Mouse (Mus musculus): Measurements from ENCODE around the gene Shisa9. TPM values are rescaled to one million over a fixed set of nuclear protein-coding genes. Genes with fewer than 3 reads are reported as not detected.

The Shisa9 gene
- polyA plus RNA-seq, 1 experiment from 2014 or later: 1.0 TPM

DNA sequence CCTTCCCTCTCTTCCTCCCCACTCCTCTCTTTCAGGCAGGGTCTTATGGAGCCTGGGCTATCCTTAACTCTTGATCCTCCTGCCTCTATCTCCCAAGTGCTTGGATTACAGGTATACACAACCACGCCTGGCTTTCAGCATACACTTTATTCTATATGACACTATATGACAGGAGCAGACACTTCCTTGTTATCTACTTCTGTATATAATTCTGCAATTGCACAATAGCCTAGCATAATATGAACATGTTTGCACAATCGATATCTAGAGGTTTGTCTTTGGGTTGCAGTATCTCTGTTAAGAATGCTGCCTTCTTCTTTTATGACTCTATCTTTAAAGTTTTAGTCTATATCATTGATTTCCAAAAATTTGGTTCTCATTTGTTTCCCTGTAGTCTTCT is 230.1 kb downstream of the Shisa9 start:
- Histone ChIP-seq H3K4me2 (replicated peaks; ENCODE audit: low read depth, low read length) (no peak overlapping the region), H3K9me3 (ENCODE audit: control insufficient read depth, low read length) (no peaks in the 10 kb centered on the region), H3K9ac (ENCODE audit: low read depth, low read length) (no peak overlapping the region), H3K4me3 (ENCODE audit: low read length) (no peak overlapping the region), H3K4me1 (ENCODE audit: control insufficient read depth, insufficient read depth, low read length) (no peaks in the 10 kb centered on the region), H3K36me3 (ENCODE audit: control insufficient read depth, insufficient read depth, low read length) (no peaks in the 10 kb centered on the region), H3K27ac (ENCODE audit: low read depth, low read length) (no peak overlapping the region), H3K27me3 (ENCODE audit: control insufficient read depth, insufficient read depth, low read length) (no peaks in the 10 kb centered on the region)
- WGBS: 85% methylated on average over 2 of the region's 2 CpGs
- no peak for ATAC-seq (ENCODE audit: low FRiP score, low TSS enrichment)

DNA sequence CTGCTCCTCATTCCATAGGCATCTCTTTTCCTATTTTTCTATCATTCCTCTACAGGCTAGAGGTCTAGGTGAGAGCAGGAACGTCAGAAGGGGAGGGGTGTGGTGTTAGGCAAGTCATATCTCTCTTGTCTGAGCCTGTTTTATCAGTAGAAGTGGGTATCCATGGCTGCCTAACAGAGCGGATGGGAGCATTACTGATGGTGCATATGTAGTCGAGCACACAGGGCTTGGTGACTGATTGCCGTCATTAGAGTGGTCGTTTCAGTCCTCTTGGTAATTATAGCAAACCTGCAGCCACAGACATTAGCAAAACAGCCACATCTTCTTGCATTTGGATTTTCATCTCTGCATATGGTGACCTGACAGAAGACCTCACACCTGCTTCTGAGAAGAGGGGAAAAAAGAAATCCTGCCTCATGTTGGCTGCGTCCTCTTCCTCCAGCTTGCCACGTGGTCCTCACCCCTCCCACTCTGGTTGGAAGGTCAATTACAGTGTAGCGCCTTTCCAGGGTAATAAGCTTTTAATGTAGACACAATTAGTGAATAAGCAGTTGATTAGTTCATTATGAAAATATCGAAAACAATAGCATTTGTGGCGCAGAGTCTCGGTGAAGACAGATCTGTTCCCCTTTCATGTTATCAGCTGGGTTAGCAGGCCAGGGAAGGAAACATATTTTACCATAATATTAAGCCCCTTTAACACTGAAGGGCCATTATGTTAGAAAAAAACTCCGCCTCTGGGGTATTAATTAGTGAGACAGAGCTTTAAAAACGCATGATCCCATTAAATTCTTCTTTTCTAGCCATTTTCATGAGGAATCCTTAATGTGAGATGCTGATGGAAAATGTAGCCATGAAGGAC is 233.6 kb downstream of the Shisa9 start:
- H3K36me3 ChIP-seq (ENCODE audit: control insufficient read depth, insufficient read depth, low read length): no peaks in the 10 kb centered on the region
- WGBS: 68% methylated on average over 13 of the region's 13 CpGs

DNA sequence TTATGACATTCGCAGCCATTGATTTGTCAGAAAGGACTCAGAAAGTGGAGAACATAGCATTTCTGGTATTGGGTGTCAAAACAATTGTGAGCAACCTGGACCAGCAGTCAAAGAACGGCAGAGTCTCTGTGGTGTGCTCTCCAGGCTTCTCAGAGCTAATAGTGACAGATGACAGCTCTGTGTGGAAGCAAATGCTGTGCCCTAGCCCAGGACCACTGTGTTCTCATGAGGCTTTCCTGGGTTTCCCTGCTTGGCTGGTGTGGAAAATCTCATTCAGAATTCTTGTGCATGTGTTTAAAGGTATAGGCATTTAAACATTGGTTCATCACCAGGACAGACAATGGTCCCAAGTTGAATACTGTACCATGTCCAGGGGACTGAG is 234.2 kb downstream of the Shisa9 start:
- Histone ChIP-seq H3K9me3 (ENCODE audit: control insufficient read depth, low read length) (no peaks in the 10 kb centered on the region), H3K9ac (ENCODE audit: low read depth, low read length) (no peak overlapping the region), H3K27ac (ENCODE audit: low read depth, low read length) (no peak overlapping the region), H3K4me3 (ENCODE audit: low read length) (no peak overlapping the region), H3K36me3 (ENCODE audit: control insufficient read depth, insufficient read depth, low read length) (no peaks in the 10 kb centered on the region), H3K4me2 (replicated peaks; ENCODE audit: low read depth, low read length) (no peak overlapping the region), H3K27me3 (ENCODE audit: control insufficient read depth, insufficient read depth, low read length) (no peaks in the 10 kb centered on the region), H3K4me1 (ENCODE audit: control insufficient read depth, insufficient read depth, low read length) (no peaks in the 10 kb centered on the region)
- 73% methylated on average over 2 of the region's 2 CpGs for WGBS
- no peak for ATAC-seq (ENCODE audit: low FRiP score, low TSS enrichment)

More for the DNA sequence above, 233.6 kb downstream of the Shisa9 start:
- no peaks in the 10 kb centered on the region for H3K27me3 ChIP-seq (ENCODE audit: control insufficient read depth, insufficient read depth, low read length)
- H3K9ac ChIP-seq (ENCODE audit: low read depth, low read length): no peak overlapping the region
- H3K9me3 ChIP-seq (ENCODE audit: control insufficient read depth, low read length): no peaks in the 10 kb centered on the region
- H3K4me1 ChIP-seq (ENCODE audit: control insufficient read depth, insufficient read depth, low read length): no peaks in the 10 kb centered on the region
- no peak overlapping the region for H3K27ac ChIP-seq (ENCODE audit: low read depth, low read length)
- no peak overlapping the region for H3K4me3 ChIP-seq (ENCODE audit: low read length)
- H3K4me2 ChIP-seq (replicated peaks; ENCODE audit: low read depth, low read length): no peak overlapping the region
- no peak for ATAC-seq (ENCODE audit: low FRiP score, low TSS enrichment)

DNA sequence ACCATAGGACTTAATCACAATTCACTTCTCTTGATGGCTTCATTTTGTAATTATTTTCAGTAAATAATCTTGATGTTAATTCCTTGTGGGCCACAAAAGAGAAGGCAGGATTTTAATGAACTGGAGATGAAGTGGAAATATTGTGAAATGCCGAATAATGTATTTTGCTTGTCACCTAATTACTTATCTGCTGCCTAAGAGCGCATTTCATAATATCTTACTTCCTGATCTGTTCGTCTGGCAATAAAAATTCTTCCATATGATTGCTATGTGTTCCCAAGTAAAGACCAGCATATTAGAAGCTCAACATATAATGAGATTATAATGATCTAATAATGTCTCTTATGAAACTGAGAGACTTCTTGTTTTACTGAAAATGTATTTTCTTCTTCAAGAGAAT is 235.9 kb downstream of the Shisa9 start:
- H3K9me3 ChIP-seq (ENCODE audit: control insufficient read depth, low read length): no peaks in the 10 kb centered on the region
- no peak for ATAC-seq (ENCODE audit: low FRiP score, low TSS enrichment)
- H3K36me3 ChIP-seq (ENCODE audit: control insufficient read depth, insufficient read depth, low read length): no peaks in the 10 kb centered on the region
- H3K27me3 ChIP-seq (ENCODE audit: control insufficient read depth, insufficient read depth, low read length): no peaks in the 10 kb centered on the region
- no peak overlapping the region for H3K27ac ChIP-seq (ENCODE audit: low read depth, low read length)
- H3K9ac ChIP-seq (ENCODE audit: low read depth, low read length): no peak overlapping the region
- WGBS: 74% methylated on average over 3 of the region's 3 CpGs
- no peak overlapping the region for H3K4me3 ChIP-seq (ENCODE audit: low read length)
- H3K4me1 ChIP-seq (ENCODE audit: control insufficient read depth, insufficient read depth, low read length): no peaks in the 10 kb centered on the region
- no peak overlapping the region for H3K4me2 ChIP-seq (replicated peaks; ENCODE audit: low read depth, low read length)

DNA sequence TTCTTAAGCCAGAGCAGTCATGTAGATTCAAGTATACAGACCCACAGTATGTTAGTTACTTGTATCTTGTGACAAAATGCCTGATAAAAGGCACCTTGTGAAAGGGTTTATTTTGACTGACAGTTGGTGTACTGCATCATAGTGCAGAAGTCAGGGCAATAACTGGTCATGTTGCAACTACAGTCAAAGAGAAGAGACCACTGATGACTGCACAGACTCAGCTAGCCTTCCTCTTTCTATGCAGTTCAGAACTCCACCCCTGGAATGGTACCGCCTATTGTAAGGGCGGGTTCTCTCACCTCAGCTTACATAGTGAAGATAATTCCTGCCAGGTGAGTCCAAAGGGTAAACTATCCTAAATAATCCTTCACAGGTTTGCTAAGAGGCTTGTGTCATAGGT is 239.6 kb downstream of the Shisa9 start:
- Histone ChIP-seq H3K4me2 (replicated peaks; ENCODE audit: low read depth, low read length) (no peak overlapping the region), H3K4me1 (ENCODE audit: control insufficient read depth, insufficient read depth, low read length) (no peaks in the 10 kb centered on the region)
- WGBS: 98% methylated on average over 2 of the region's 2 CpGs

DNA sequence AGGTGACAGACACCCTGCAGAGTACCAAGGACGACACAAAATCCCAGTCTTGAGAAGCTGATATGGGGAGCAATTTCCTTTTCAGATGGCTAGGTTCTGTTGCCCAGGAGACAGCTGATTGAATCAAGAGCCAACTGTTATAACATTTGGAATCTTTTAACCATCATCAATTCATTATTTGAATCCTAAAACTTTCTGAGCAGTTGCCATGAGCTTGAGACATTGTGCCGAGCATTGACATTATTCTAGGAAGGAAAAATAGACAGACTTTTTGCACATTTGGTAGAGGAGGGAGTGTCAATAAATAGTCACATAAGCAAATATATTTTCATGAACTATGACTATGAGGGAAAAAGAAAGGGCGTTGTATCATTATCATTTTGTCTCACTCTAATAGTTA is 243.0 kb downstream of the Shisa9 start:
- no peak for ATAC-seq (ENCODE audit: low FRiP score, low TSS enrichment)

More for the DNA sequence above, 239.6 kb downstream of the Shisa9 start:
- Histone ChIP-seq H3K27ac (ENCODE audit: low read depth, low read length) (no peak overlapping the region), H3K27me3 (ENCODE audit: control insufficient read depth, insufficient read depth, low read length) (no peaks in the 10 kb centered on the region), H3K9ac (ENCODE audit: low read depth, low read length) (no peak overlapping the region), H3K9me3 (ENCODE audit: control insufficient read depth, low read length) (no peaks in the 10 kb centered on the region), H3K36me3 (ENCODE audit: control insufficient read depth, insufficient read depth, low read length) (no peaks in the 10 kb centered on the region), H3K4me3 (ENCODE audit: low read length) (no peak overlapping the region)
- no peak for ATAC-seq (ENCODE audit: low FRiP score, low TSS enrichment)

DNA sequence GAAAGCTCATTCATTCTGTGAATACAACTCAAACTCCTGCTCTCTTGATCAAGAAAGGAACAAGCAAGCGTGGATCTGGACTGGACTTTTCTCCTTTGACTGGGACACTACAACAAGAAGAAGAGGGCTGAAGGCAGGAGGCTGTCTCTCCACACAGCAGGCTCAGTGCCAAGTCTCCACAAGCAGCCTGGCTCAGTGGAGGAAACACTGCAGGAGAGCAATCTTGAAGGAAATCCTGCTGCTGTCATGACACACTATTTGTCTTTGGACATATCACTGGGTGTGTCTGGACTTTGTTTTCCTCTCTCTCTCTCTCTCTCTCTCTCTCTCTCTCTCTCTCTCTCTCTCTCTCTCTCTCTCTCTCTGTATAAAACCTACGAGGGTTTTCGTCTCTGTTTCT is 249.4 kb downstream of the Shisa9 start:
- 61% methylated on average over 3 of the region's 3 CpGs for WGBS
- no peak overlapping the region for H3K4me3 ChIP-seq (ENCODE audit: low read length)

More for the DNA sequence above, 243.0 kb downstream of the Shisa9 start:
- 72% methylated on average over 3 of the region's 3 CpGs for WGBS
- Histone ChIP-seq H3K9ac (ENCODE audit: low read depth, low read length) (no peak overlapping the region), H3K4me1 (ENCODE audit: control insufficient read depth, insufficient read depth, low read length) (no peaks in the 10 kb centered on the region), H3K27me3 (ENCODE audit: control insufficient read depth, insufficient read depth, low read length) (no peaks in the 10 kb centered on the region), H3K4me2 (replicated peaks; ENCODE audit: low read depth, low read length) (no peak overlapping the region), H3K9me3 (ENCODE audit: control insufficient read depth, low read length) (no peaks in the 10 kb centered on the region), H3K36me3 (ENCODE audit: control insufficient read depth, insufficient read depth, low read length) (no peaks in the 10 kb centered on the region), H3K27ac (ENCODE audit: low read depth, low read length) (no peak overlapping the region), H3K4me3 (ENCODE audit: low read length) (no peak overlapping the region)

DNA sequence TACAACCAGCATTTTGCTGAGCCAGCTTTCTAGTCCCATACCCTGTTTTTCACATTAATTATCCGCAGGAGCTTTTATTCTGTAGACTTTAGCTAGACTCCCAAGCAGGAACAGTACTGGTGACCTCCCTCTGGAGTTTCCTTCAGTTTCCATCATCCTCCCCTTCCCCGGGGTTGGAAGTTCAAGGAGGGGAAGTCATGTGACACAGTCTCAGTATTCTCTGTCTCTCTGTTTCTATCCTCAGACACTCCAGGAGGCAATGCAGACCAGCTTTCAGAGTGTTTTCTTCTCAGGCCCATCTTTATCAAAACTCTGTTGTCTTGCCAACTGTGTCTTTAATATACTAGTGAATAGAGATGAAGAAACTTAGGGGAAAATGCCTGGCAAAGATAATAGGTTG is 250.4 kb downstream of the Shisa9 start:
- no peak overlapping the region for H3K27ac ChIP-seq (ENCODE audit: low read depth, low read length)
- H3K27me3 ChIP-seq (ENCODE audit: control insufficient read depth, insufficient read depth, low read length): no peaks in the 10 kb centered on the region
- no peaks in the 10 kb centered on the region for H3K9me3 ChIP-seq (ENCODE audit: control insufficient read depth, low read length)
- H3K4me1 ChIP-seq (ENCODE audit: control insufficient read depth, insufficient read depth, low read length): no peaks in the 10 kb centered on the region
- H3K4me3 ChIP-seq (ENCODE audit: low read length): no peak overlapping the region
- H3K36me3 ChIP-seq (ENCODE audit: control insufficient read depth, insufficient read depth, low read length): no peaks in the 10 kb centered on the region
- H3K4me2 ChIP-seq (replicated peaks; ENCODE audit: low read depth, low read length): no peak overlapping the region
- no peak; the same call in 1 of the 2 replicates for ATAC-seq (ENCODE audit: low FRiP score, low TSS enrichment)
- WGBS: 39% methylated on average over 2 of the region's 2 CpGs
- no peak overlapping the region for H3K9ac ChIP-seq (ENCODE audit: low read depth, low read length)

More for the DNA sequence above, 249.4 kb downstream of the Shisa9 start:
- Histone ChIP-seq H3K27me3 (ENCODE audit: control insufficient read depth, insufficient read depth, low read length) (no peaks in the 10 kb centered on the region), H3K4me1 (ENCODE audit: control insufficient read depth, insufficient read depth, low read length) (no peaks in the 10 kb centered on the region), H3K4me2 (replicated peaks; ENCODE audit: low read depth, low read length) (no peak overlapping the region), H3K36me3 (ENCODE audit: control insufficient read depth, insufficient read depth, low read length) (no peaks in the 10 kb centered on the region), H3K9me3 (ENCODE audit: control insufficient read depth, low read length) (no peaks in the 10 kb centered on the region), H3K27ac (ENCODE audit: low read depth, low read length) (no peak overlapping the region), H3K9ac (ENCODE audit: low read depth, low read length) (no peak overlapping the region)
- ATAC-seq (ENCODE audit: low FRiP score, low TSS enrichment): no peak

DNA sequence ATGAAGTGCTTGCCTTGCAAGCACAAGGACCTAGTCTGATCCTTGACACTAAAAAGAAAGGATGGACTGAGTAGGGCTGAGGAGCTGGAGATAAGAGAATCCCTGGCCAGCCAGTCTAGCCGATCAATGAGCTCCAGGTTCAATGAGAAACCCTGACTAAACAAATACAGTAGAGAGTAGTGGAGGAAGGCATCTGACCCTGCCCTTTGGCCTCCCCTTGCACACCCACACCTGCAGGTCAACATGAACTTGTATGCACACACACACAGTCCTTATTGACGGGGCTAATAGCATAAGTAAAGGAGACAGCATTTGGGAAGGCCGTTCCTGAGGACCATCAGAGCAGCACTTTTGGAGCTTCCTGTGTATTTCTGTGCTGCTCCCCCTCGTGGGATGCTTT is 254.7 kb downstream of the Shisa9 start:
- ATAC-seq (ENCODE audit: low FRiP score, low TSS enrichment): no peak
- no peaks in the 10 kb centered on the region for H3K27me3 ChIP-seq (ENCODE audit: control insufficient read depth, insufficient read depth, low read length)
- H3K4me3 ChIP-seq (ENCODE audit: low read length): no peak overlapping the region
- no peak overlapping the region for H3K4me2 ChIP-seq (replicated peaks; ENCODE audit: low read depth, low read length)
- 68% methylated on average over 4 of the region's 4 CpGs for WGBS
- no peaks in the 10 kb centered on the region for H3K9me3 ChIP-seq (ENCODE audit: control insufficient read depth, low read length)
- H3K9ac ChIP-seq (ENCODE audit: low read depth, low read length): no peak overlapping the region
- H3K27ac ChIP-seq (ENCODE audit: low read depth, low read length): no peak overlapping the region
- H3K36me3 ChIP-seq (ENCODE audit: control insufficient read depth, insufficient read depth, low read length): no peaks in the 10 kb centered on the region
- no peaks in the 10 kb centered on the region for H3K4me1 ChIP-seq (ENCODE audit: control insufficient read depth, insufficient read depth, low read length)
